20 mouse cellular contexts compared by ENCODE assay signal in genomic region chr6:86588429-86588828, GRCm38 (mm10).
"Had no signal": no experiment of that assay in that cellular context is flagged by ENCODE, and none has a peak within 500 bp of the region (broad histone marks: within the 10 kb centered on the region; RNA-seq: fewer than 3 reads in every experiment).

No protein-coding gene starts in this region.

- H3K9ac ChIP-seq: lung, embryonic 14.5 days; midbrain, embryonic 12.5 days; neural tube, embryonic 13.5 days; neural tube, embryonic 15.5 days; stomach, embryonic 15.5 days had no signal

- ATAC-seq: midbrain, embryonic 16.5 days had no signal

- H3K27ac ChIP-seq: midbrain, embryonic 10.5 days; midbrain, embryonic 12.5 days; neural tube, embryonic 13.5 days; neural tube, embryonic 15.5 days; stomach, embryonic 15.5 days; stomach, postnatal 0 days had no signal

- H3K36me3 ChIP-seq: midbrain, embryonic 10.5 days; midbrain, embryonic 12.5 days; neural tube, embryonic 13.5 days; neural tube, embryonic 15.5 days; stomach, embryonic 15.5 days had no signal

- H3K27me3 ChIP-seq: midbrain, embryonic 12.5 days; neural tube, embryonic 13.5 days; neural tube, embryonic 15.5 days; stomach, embryonic 15.5 days had no signal

- DNase-seq: lung, adult 18-20 months; lung, embryonic 14.5 days; lung, postnatal 10 days; lung, postnatal 4 days; midbrain, embryonic 14.5 days; retina, postnatal 1 day; right cerebral cortex, adult 18-20 months; right cerebral cortex, postnatal 25 days; right cerebral cortex, postnatal 4 days; thymus, adult 2 months; thymus, postnatal 25 days; thymus, postnatal 4 days had no signal

- H3K4me2 ChIP-seq: lung, embryonic 14.5 days; midbrain, embryonic 12.5 days; neural tube, embryonic 13.5 days; neural tube, embryonic 15.5 days; stomach, embryonic 15.5 days had no signal

- H3K4me3 ChIP-seq: midbrain, embryonic 10.5 days; midbrain, embryonic 12.5 days; myocyte; neural tube, embryonic 13.5 days; neural tube, embryonic 15.5 days; stomach, embryonic 15.5 days had no signal

- H3K9me3 ChIP-seq: midbrain, embryonic 10.5 days; midbrain, embryonic 12.5 days; neural tube, embryonic 13.5 days; neural tube, embryonic 15.5 days; stomach, embryonic 15.5 days had no signal
